12 mouse cellular contexts compared by ENCODE assay signal in genomic region chr6:51757746-51758145, GRCm38 (mm10).
"Had no signal": no experiment of that assay in that cellular context is flagged by ENCODE, and none has a peak within 500 bp of the region (broad histone marks: within the 10 kb centered on the region; RNA-seq: fewer than 3 reads in every experiment).

No protein-coding gene starts in this region.

- H3K27ac ChIP-seq: left cerebral cortex, adult 2 months; liver, embryonic 13.5 days had no signal

- H3K9me3 ChIP-seq: liver, embryonic 13.5 days had no signal

- H3K4me3 ChIP-seq: left cerebral cortex, adult 2 months; liver, embryonic 13.5 days had no signal

- H3K36me3 ChIP-seq: liver, embryonic 13.5 days had no signal

- H3K9ac ChIP-seq: liver, embryonic 13.5 days had no signal

- H3K4me1 ChIP-seq: liver, embryonic 13.5 days had no signal

- H3K4me2 ChIP-seq: liver, embryonic 13.5 days; midbrain, embryonic 11.5 days had no signal

- DNase-seq: kidney, postnatal 10 days; kidney, postnatal 36 days; layer of hippocampus, postnatal 36 days; liver, embryonic 13.5 days; lung, adult 2 months; lung, postnatal 14 days; lung, postnatal 4 days; midbrain, embryonic 14.5 days; thymus, adult 18-20 months; thymus, postnatal 4 days had no signal
